Mouse (Mus musculus) lung, embryonic 14.5 days (tissue): Measurements from ENCODE around the gene Car8. TPM values are rescaled to one million over a fixed set of nuclear protein-coding genes. Genes with fewer than 3 reads are reported as not detected.

Experiments used
- ATAC-seq: fragments of 200-750 bp; cut with Nextera tagmentation; 2 replicates; pipeline ENCODE4 v1.8.0; 2017; ENCODE audit warnings: mild to moderate bottlenecking, moderate TSS enrichment, moderate library complexity; ENCODE audit not compliant: insufficient read depth
- DNase-seq: peaks from one replicate; pipeline ENCODE4 v3.0.0-alpha.2; 2015
- H3K27ac ChIP-seq: fragments of 300-500 bp; sonication (generic); 2 replicates; pipeline ENCODE4 v1.5.1; 2014; ENCODE audit warnings: low read depth, mild to moderate bottlenecking, moderate library complexity
- H3K27me3 ChIP-seq: fragments of 300-500 bp; sonication (generic); 2 replicates; pipeline ENCODE4 v1.6.1; 2014; ENCODE audit warnings: low read length, control low read depth; ENCODE audit not compliant: insufficient read depth
- H3K36me3 ChIP-seq: fragments of 300-500 bp; sonication (generic); 2 replicates; pipeline ENCODE4 v1.6.1; 2014; ENCODE audit warnings: control low read depth; ENCODE audit not compliant: insufficient read depth
- H3K4me1 ChIP-seq: fragments of 300-500 bp; sonication (generic); 2 replicates; pipeline ENCODE4 v1.6.1; 2014; ENCODE audit warnings: antibody characterized with exemption, control low read depth; ENCODE audit not compliant: insufficient read depth
- H3K4me2 ChIP-seq: fragments of 300-500 bp; sonication (generic); 2 replicates; pipeline ENCODE4 v1.6.1; 2014; ENCODE audit warnings: mild to moderate bottlenecking
- H3K4me3 ChIP-seq: fragments of 300-500 bp; sonication (generic); 2 replicates; pipeline ENCODE4 v1.5.1; 2014; ENCODE audit warnings: low read depth, low read length
- H3K9ac ChIP-seq: fragments of 300-500 bp; sonication (generic); 2 replicates; pipeline ENCODE4 v1.6.1; 2014
- H3K9me3 ChIP-seq: fragments of 300-500 bp; sonication (generic); 2 replicates; pipeline ENCODE4 v1.6.1; 2016; ENCODE audit warnings: low read depth, low read length, control low read depth
- CTCF ChIP-seq: IDR thresholded peaks from 2 replicates; pipeline ENCODE4 v1.5.1; 2016; ENCODE audit warnings: antibody characterized with exemption, low read depth
- WGBS: fragments of 180-500 bp; shearing (Covaris S2); extraction: QIAGEN DNeasy Blood & Tissue Kit; methylation state at CpG from one replicate; pipeline ENCODE4 v1.1.7; 2014; 5-methylcytosine and 5-hydroxymethylcytosine counted together
- polyA plus RNA-seq: library from polyadenylated mRNA; unstranded; fragments of >200 nt; fragmentation: Nextera tagmentation; extraction: Ambion mirVana; gene quantifications from 2 replicates; pipeline ENCODE4 v1.2.1, GENCODE M21; 2014

Gene Car8
- polyA plus RNA-seq, 1 experiment from 2014 or later = 7.4 TPM

DNA sequence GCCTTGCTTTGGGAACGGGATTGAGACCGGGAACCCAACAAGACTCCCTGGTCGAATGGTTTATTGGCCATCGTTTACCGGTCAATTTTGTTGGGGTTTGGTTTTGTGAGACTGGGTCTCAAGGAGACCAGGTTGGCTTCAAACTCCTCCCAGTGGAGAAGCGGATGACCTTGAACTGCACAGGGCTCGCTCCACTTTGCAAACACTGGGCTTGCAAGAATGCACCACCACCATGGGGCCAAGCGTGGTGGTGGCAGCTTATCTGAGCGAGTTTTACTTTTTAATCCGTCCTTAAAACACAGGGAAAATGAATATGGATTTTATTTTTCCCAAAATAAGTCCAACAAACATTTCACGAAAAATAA lies 447 bp upstream of the Car8 start:
- Histone ChIP-seq H3K27me3 (0 out of 2 replicates have a peak, but pooled peaks cover 5% of the 10 kb centered on the region), H3K36me3 (no peaks in the 10 kb centered on the region), H3K4me2 (peak overlapping the region; percentile 97), H3K4me3 (peak overlapping the region; percentile 58), H3K4me1 (no peaks in the 10 kb centered on the region), H3K9me3 (no peaks in the 10 kb centered on the region), H3K27ac (no peak overlapping the region), H3K9ac (peak overlapping the region; percentile 55; the same call in 1 of the 2 replicates)
- WGBS = 18% methylated on average over 11 of the region's 11 CpGs
- DNase-seq = peak; percentile 45
- peak; percentile 20; the same call in 1 of the 2 replicates for TF ChIP-seq CTCF
- peak; percentile 64; the same call in 1 of the 2 replicates for ATAC-seq

DNA sequence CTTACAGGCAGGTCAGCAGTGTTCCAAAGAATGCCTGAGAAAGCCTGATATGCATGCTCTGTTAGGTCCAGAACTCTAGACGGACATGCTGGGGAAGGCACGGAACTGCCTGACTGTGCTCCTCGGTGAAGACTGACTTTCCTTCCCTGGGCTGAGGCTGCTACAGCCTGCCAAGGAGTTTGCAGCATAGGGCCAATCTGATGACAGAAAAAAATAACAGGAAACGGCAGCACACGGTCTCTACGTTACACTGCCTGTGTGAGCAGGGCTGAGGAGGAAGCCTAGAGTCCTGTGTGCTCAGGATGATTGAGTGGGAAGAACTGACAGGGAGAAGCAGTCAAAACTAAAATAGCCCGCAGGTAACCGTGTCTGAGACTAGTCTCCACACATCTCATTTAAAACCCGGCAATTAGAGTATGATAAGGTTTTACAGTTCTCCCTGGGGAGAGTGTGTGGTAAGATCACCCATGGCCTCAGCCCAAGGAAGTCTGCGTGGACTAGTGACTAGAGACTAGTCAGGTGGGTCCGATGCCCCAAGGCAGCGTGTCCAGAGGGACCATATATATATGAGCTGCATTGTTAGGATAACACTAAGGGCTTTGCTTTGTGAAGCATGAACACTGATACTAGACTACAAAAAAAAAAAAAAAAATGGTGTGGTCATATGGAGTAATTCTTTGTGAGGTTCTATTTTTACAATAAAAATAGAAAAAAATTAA lies 6.3 kb downstream of the Car8 start:
- no peak overlapping the region for H3K4me2 ChIP-seq
- H3K9me3 ChIP-seq = no peaks in the 10 kb centered on the region
- no peak for TF ChIP-seq CTCF
- H3K4me3 ChIP-seq = no peak overlapping the region
- H3K27me3 ChIP-seq = no peaks in the 10 kb centered on the region
- H3K36me3 ChIP-seq = no peaks in the 10 kb centered on the region
- no peaks in the 10 kb centered on the region for H3K4me1 ChIP-seq
- peak; percentile 42 for DNase-seq
- peak; percentile 44; the same call in 1 of the 2 replicates for ATAC-seq
- H3K9ac ChIP-seq = no peak overlapping the region
- no peak overlapping the region for H3K27ac ChIP-seq
- 49% methylated on average over 12 of the region's 12 CpGs for WGBS

DNA sequence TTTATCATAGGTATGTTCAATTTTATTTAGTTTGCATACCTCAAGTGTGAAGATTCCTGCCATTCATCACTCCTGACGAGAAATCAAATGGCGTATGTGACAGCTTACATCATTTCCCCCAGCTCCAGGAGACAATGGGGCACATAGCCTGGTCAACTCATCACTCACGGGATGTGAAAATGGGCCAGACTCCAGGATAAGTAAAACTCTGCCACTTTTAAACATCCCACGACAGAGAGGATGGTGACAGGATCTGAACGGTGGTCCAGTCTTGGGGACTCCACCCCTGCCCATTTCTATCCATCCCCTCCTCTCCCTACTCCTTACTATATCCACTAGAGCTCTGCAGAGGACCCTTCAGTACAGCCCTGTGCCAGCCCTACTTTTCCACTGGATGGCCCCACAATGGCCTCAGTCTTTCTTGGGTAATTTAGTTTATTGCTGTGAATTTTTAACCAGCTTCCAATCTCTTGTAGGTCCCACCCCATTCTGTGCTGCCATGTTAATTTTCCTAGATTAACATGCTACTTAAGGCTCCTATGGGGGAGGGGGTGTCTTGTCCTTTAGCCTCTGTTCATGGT lies 7.5 kb downstream of the Car8 start:
- Histone ChIP-seq H3K9me3 (no peaks in the 10 kb centered on the region), H3K27me3 (no peaks in the 10 kb centered on the region), H3K4me1 (no peaks in the 10 kb centered on the region), H3K9ac (no peak overlapping the region), H3K4me2 (no peak overlapping the region), H3K27ac (no peak overlapping the region), H3K36me3 (no peaks in the 10 kb centered on the region), H3K4me3 (no peak overlapping the region)
- TF ChIP-seq CTCF = no peak
- 65% methylated on average over 5 of the region's 5 CpGs for WGBS
- ATAC-seq (no peak), DNase-seq (no peak)

DNA sequence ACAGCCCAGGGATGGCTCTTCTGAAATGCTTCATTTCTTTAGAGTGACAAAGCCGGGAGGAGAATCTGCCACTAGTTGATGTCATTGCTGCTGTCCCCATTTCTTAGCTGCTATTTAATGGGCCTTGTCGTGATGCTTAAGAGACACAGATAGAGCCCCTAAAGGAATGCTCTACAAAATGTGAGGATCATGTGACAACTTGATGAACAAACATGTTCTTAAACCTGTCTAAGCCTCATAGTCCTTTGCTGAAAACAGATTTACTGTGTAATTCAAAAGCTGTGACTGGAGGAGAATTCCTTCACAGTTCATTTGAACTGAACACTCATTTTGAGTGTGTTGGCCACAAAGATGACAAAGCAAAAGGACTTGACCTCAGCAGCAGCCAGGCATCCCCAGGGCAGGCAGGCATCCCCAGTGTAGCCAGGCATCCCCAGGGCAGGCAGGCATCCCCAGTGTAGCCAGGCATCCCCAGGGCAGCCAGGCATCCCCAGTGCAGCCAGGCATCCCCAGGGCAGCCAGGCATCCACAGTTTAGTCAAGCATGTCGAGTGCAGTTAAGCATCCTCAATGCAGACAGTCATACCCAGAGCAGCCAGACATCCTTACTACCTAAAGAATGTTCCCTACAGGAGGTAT lies 9.1 kb downstream of the Car8 start:
- H3K4me3 ChIP-seq = no peak overlapping the region
- TF ChIP-seq CTCF = no peak
- no peak overlapping the region for H3K4me2 ChIP-seq
- H3K4me1 ChIP-seq = no peaks in the 10 kb centered on the region
- no peaks in the 10 kb centered on the region for H3K9me3 ChIP-seq
- H3K27me3 ChIP-seq = no peaks in the 10 kb centered on the region
- ATAC-seq (no peak), DNase-seq (no peak)
- H3K9ac ChIP-seq = no peak overlapping the region
- no peaks in the 10 kb centered on the region for H3K36me3 ChIP-seq
- WGBS = 71% methylated on average over 3 of the region's 3 CpGs
- H3K27ac ChIP-seq = no peak overlapping the region

DNA sequence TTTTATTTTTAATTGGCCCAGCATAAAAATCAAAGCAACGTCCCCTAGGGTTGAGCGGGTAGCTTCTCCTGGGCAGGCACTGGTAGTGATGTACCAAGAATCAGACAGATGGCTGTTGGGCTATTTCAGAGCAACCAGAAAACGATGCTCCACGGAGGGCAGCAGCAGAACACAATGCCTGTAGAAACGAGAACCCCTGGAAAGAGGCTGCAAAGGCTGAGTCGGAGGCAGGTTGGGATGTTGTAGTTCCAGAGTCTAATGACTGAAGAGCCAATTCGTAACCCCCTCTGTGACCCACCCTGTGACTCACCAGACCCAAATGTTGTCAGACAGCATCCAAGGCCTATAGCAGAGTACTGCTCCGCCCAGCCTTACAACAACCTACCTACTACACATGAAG lies 19.9 kb downstream of the Car8 start:
- DNase-seq (no peak), ATAC-seq (no peak)
- no peaks in the 10 kb centered on the region for H3K27me3 ChIP-seq
- no peak overlapping the region for H3K9ac ChIP-seq
- WGBS = 92% methylated on average over 8 of the region's 8 CpGs
- H3K9me3 ChIP-seq = no peaks in the 10 kb centered on the region
- H3K4me1 ChIP-seq = 0 out of 2 replicates have a peak, but pooled peaks cover 2% of the 10 kb centered on the region
- no peak overlapping the region for H3K4me3 ChIP-seq
- H3K4me2 ChIP-seq = no peak overlapping the region
- no peaks in the 10 kb centered on the region for H3K36me3 ChIP-seq
- TF ChIP-seq CTCF = no peak
- H3K27ac ChIP-seq = no peak overlapping the region

DNA sequence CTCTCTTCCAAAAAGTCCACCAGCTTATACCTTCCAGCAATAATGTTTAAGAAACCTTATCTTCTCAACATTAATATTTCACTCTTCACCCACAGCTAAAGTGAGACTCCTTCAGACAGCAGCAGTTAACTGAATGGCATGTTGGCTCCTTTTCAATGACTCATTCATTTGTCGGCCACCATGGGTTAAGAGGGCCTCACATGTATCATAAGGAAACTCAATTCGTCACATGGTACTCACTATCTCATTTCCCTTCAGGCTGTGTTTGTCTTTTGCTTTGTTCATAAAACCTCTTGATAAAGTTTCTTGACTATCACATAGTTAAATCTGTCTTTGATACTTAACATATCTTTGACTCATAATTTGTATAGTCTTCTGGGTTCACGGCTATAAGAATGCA lies 20.8 kb downstream of the Car8 start:
- no peak overlapping the region for H3K9ac ChIP-seq
- peak; percentile 79 for ATAC-seq
- H3K27ac ChIP-seq = no peak overlapping the region
- H3K4me2 ChIP-seq = no peak overlapping the region
- 10% methylated on average over 3 of the region's 3 CpGs for WGBS
- 0 out of 2 replicates have a peak, but pooled peaks cover 2% of the 10 kb centered on the region for H3K4me1 ChIP-seq
- TF ChIP-seq CTCF = no peak
- H3K9me3 ChIP-seq = no peaks in the 10 kb centered on the region
- H3K4me3 ChIP-seq = no peak overlapping the region
- DNase-seq = peak; percentile 62
- no peaks in the 10 kb centered on the region for H3K36me3 ChIP-seq
- no peaks in the 10 kb centered on the region for H3K27me3 ChIP-seq

DNA sequence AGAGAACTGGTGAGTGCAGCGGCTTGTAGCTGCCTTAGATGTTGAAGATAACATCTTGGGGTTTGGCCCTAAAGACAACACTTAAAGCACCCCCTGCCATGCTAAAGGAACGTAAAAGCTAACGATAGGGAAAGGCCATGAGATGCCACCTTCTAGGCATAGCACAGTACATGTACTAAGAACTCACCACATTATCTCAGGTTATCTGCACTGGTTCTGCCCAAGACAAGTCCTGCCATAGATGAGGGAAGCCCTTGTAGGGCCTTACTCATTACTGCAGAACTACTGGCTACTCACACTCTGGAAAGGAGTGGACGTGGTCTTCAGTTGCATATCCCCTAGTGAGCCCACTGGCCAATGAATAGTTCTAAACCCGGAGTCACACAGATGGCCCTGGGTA lies 21.6 kb downstream of the Car8 start:
- ATAC-seq = peak; percentile 15; the same call in 1 of the 2 replicates
- Histone ChIP-seq H3K4me2 (no peak overlapping the region), H3K9me3 (no peaks in the 10 kb centered on the region), H3K4me1 (0 out of 2 replicates have a peak, but pooled peaks cover 2% of the 10 kb centered on the region), H3K27ac (no peak overlapping the region), H3K9ac (no peak overlapping the region), H3K27me3 (no peaks in the 10 kb centered on the region), H3K4me3 (no peak overlapping the region), H3K36me3 (no peaks in the 10 kb centered on the region)
- no peak for TF ChIP-seq CTCF
- 45% methylated on average over 5 of the region's 5 CpGs for WGBS
- no peak for DNase-seq
